Mouse (Mus musculus) splenic B cell, adult 2 months (primary cell): ENCODE results near the gene Rnf152.

Source experiments
- DNase-seq: peaks from one replicate; pipeline ENCODE4 v3.0.0-alpha.2; 2011; ENCODE audit warnings: low read depth, low spot score
- H3K27me3 ChIP-seq: 2 replicates; pipeline ENCODE4 v1.6.1; 2012; ENCODE audit warnings: mild to moderate bottlenecking, low read length, moderate library complexity, mixed read lengths; ENCODE audit not compliant: control insufficient read depth, poor library complexity, insufficient read depth, severe bottlenecking
- H3K36me3 ChIP-seq: 2 replicates; pipeline ENCODE4 v1.6.1; 2012; ENCODE audit warnings: mild to moderate bottlenecking, low read length, moderate library complexity, mixed read lengths; ENCODE audit not compliant: control insufficient read depth, poor library complexity, insufficient read depth, severe bottlenecking

Rnf152 gene

GRCm38 (mm10) chr1:105332087-105332731 lies 24.3 kb downstream of the Rnf152 start:
- no peak for DNase-seq

GRCm38 (mm10) chr1:105331605-105332004 lies 24.9 kb downstream of the Rnf152 start:
- DNase-seq, result no peak
- H3K27me3 ChIP-seq, result no peaks in the 10 kb centered on the region

More at GRCm38 (mm10) chr1:105332087-105332731, 24.3 kb downstream of the Rnf152 start:
- no peaks in the 10 kb centered on the region for H3K36me3 ChIP-seq
- H3K27me3 ChIP-seq, result no peaks in the 10 kb centered on the region

GRCm38 (mm10) chr1:105330581-105331320 lies 25.8 kb downstream of the Rnf152 start:
- Histone ChIP-seq H3K36me3 (no peaks in the 10 kb centered on the region), H3K27me3 (no peaks in the 10 kb centered on the region)
- DNase-seq, result no peak

More at GRCm38 (mm10) chr1:105331605-105332004, 24.9 kb downstream of the Rnf152 start:
- H3K36me3 ChIP-seq, result no peaks in the 10 kb centered on the region

- DNase-seq, result no peak
- Histone ChIP-seq H3K27me3 (no peaks in the 10 kb centered on the region), H3K36me3 (no peaks in the 10 kb centered on the region)
Measured at GRCm38 (mm10) chr1:105327789-105328188, 28.7 kb downstream of the Rnf152 start.

GRCm38 (mm10) chr1:105324636-105325035 lies 31.9 kb downstream of the Rnf152 start:
- DNase-seq, result no peak
- Histone ChIP-seq H3K36me3 (no peaks in the 10 kb centered on the region), H3K27me3 (no peaks in the 10 kb centered on the region)

GRCm38 (mm10) chr1:105314010-105314800 lies 42.3 kb downstream of the Rnf152 start:
- DNase-seq, result no peak
- H3K27me3 ChIP-seq, result no peaks in the 10 kb centered on the region
- H3K36me3 ChIP-seq, result no peaks in the 10 kb centered on the region

- H3K36me3 ChIP-seq, result no peaks in the 10 kb centered on the region
- no peak for DNase-seq
- H3K27me3 ChIP-seq, result no peaks in the 10 kb centered on the region
Measured at GRCm38 (mm10) chr1:105312601-105312901, 44.0 kb downstream of the Rnf152 start.

- no peak for DNase-seq
- H3K36me3 ChIP-seq, result no peaks in the 10 kb centered on the region
- H3K27me3 ChIP-seq, result no peaks in the 10 kb centered on the region
Measured at GRCm38 (mm10) chr1:105311899-105312600, 44.5 kb downstream of the Rnf152 start.

- Histone ChIP-seq H3K36me3 (no peaks in the 10 kb centered on the region), H3K27me3 (no peaks in the 10 kb centered on the region)
- no peak for DNase-seq
Measured at GRCm38 (mm10) chr1:105302164-105302563, 54.3 kb downstream of the Rnf152 start.

GRCm38 (mm10) chr1:105301764-105302163 lies 54.7 kb downstream of the Rnf152 start:
- DNase-seq, result no peak
- Histone ChIP-seq H3K27me3 (no peaks in the 10 kb centered on the region), H3K36me3 (no peaks in the 10 kb centered on the region)

- Histone ChIP-seq H3K36me3 (no peaks in the 10 kb centered on the region), H3K27me3 (no peaks in the 10 kb centered on the region; the same call in 1 of the 2 replicates)
- no peak for DNase-seq
Measured at GRCm38 (mm10) chr1:105291859-105292258, 64.7 kb downstream of the Rnf152 start.

GRCm38 (mm10) chr1:105287536-105287935 lies 69.0 kb downstream of the Rnf152 start:
- Histone ChIP-seq H3K36me3 (no peaks in the 10 kb centered on the region), H3K27me3 (no peaks in the 10 kb centered on the region)
- no peak for DNase-seq

GRCm38 (mm10) chr1:105286906-105287305 lies 69.6 kb downstream of the Rnf152 start:
- no peak for DNase-seq

GRCm38 (mm10) chr1:105285001-105285400 lies 71.5 kb downstream of the Rnf152 start:
- DNase-seq, result no peak
- Histone ChIP-seq H3K36me3 (no peaks in the 10 kb centered on the region), H3K27me3 (no peaks in the 10 kb centered on the region)

More at GRCm38 (mm10) chr1:105286906-105287305, 69.6 kb downstream of the Rnf152 start:
- no peaks in the 10 kb centered on the region for H3K36me3 ChIP-seq
- H3K27me3 ChIP-seq, result no peaks in the 10 kb centered on the region
